Mouse (Mus musculus): ENCODE results near the gene Atg13. TPM values are rescaled to one million over a fixed set of nuclear protein-coding genes. Genes with fewer than 3 reads are reported as not detected.

Atg13 gene
- polyA plus RNA-seq, 1 experiment from 2014 or later: 38.6 TPM

GRCm38 (mm10) chr2:91723382-91723781, 13.0 kb upstream of the Atg13 start:
- H3K27ac ChIP-seq: no peak overlapping the region
- WGBS: 84% methylated on average over 4 of the region's 4 CpGs
- ATAC-seq: no peak
- H3K9ac ChIP-seq (replicated peaks): no peak overlapping the region
- no peak overlapping the region for H3K4me3 ChIP-seq (replicated peaks)
- peaks cover 21% of the 10 kb centered on the region for H3K36me3 ChIP-seq
- H3K27me3 ChIP-seq: no peaks in the 10 kb centered on the region
- H3K4me1 ChIP-seq (replicated peaks): no peaks in the 10 kb centered on the region
- no peaks in the 10 kb centered on the region for H3K9me3 ChIP-seq
- H3K4me2 ChIP-seq (replicated peaks): no peak overlapping the region

GRCm38 (mm10) chr2:91718276-91718675, 7.9 kb upstream of the Atg13 start:
- WGBS: 90% methylated on average over 6 of the region's 6 CpGs

GRCm38 (mm10) chr2:91714921-91715320, 4.5 kb upstream of the Atg13 start:
- Histone ChIP-seq H3K27ac (no peak overlapping the region), H3K4me3 (replicated peaks) (no peak overlapping the region), H3K9me3 (no peaks in the 10 kb centered on the region), H3K27me3 (no peaks in the 10 kb centered on the region), H3K4me1 (replicated peaks) (peaks cover 19% of the 10 kb centered on the region), H3K36me3 (peaks cover 15% of the 10 kb centered on the region), H3K4me2 (replicated peaks) (no peak overlapping the region), H3K9ac (replicated peaks) (no peak overlapping the region)
- ATAC-seq: no peak
- 67% methylated on average over 1 of the region's 1 CpGs for WGBS

More at GRCm38 (mm10) chr2:91718276-91718675, 7.9 kb upstream of the Atg13 start:
- H3K36me3 ChIP-seq: peaks cover 28% of the 10 kb centered on the region
- no peak overlapping the region for H3K9ac ChIP-seq (replicated peaks)
- no peak overlapping the region for H3K27ac ChIP-seq
- no peaks in the 10 kb centered on the region for H3K27me3 ChIP-seq
- H3K4me3 ChIP-seq (replicated peaks): no peak overlapping the region
- H3K9me3 ChIP-seq: no peaks in the 10 kb centered on the region
- H3K4me2 ChIP-seq (replicated peaks): no peak overlapping the region
- no peak for ATAC-seq
- peaks cover 3% of the 10 kb centered on the region; the same call in 1 of the 2 replicates for H3K4me1 ChIP-seq (replicated peaks)

GRCm38 (mm10) chr2:91711256-91711925, 1.0 kb upstream of the Atg13 start:
- no peaks in the 10 kb centered on the region for H3K27me3 ChIP-seq
- 0 out of 2 replicates have a peak, but pooled peaks cover 5% of the 10 kb centered on the region for H3K36me3 ChIP-seq
- H3K9me3 ChIP-seq: no peaks in the 10 kb centered on the region
- H3K9ac ChIP-seq (replicated peaks): peak overlapping the region; percentile 82
- peaks cover 30% of the 10 kb centered on the region for H3K4me1 ChIP-seq (replicated peaks)
- H3K27ac ChIP-seq: peak overlapping the region; percentile 73
- peak overlapping the region; percentile 75 for H3K4me2 ChIP-seq (replicated peaks)
- WGBS: 6% methylated on average over 8 of the region's 8 CpGs
- H3K4me3 ChIP-seq (replicated peaks): peak overlapping the region; percentile 98
- no peak for ATAC-seq

- H3K4me2 ChIP-seq (replicated peaks): no peak overlapping the region
- H3K27me3 ChIP-seq: no peaks in the 10 kb centered on the region
- no peak overlapping the region for H3K4me3 ChIP-seq (replicated peaks)
- H3K27ac ChIP-seq: no peak overlapping the region
- WGBS: 95% methylated on average over 6 of the region's 6 CpGs
- no peaks in the 10 kb centered on the region for H3K36me3 ChIP-seq
- no peak overlapping the region for H3K9ac ChIP-seq (replicated peaks)
- no peak for ATAC-seq
- H3K9me3 ChIP-seq: no peaks in the 10 kb centered on the region
- H3K4me1 ChIP-seq (replicated peaks): peaks cover 27% of the 10 kb centered on the region
Observed at GRCm38 (mm10) chr2:91708361-91708760, 2.0 kb downstream of the Atg13 start.

GRCm38 (mm10) chr2:91706456-91706855, 3.9 kb downstream of the Atg13 start:
- H3K4me1 ChIP-seq (replicated peaks): peaks cover 13% of the 10 kb centered on the region
- H3K9me3 ChIP-seq: no peaks in the 10 kb centered on the region
- ATAC-seq: no peak
- no peaks in the 10 kb centered on the region for H3K27me3 ChIP-seq
- no peak overlapping the region for H3K4me2 ChIP-seq (replicated peaks)
- H3K36me3 ChIP-seq: no peaks in the 10 kb centered on the region
- H3K27ac ChIP-seq: no peak overlapping the region
- H3K9ac ChIP-seq (replicated peaks): no peak overlapping the region
- no peak overlapping the region for H3K4me3 ChIP-seq (replicated peaks)

- Histone ChIP-seq H3K9ac (replicated peaks) (no peak overlapping the region), H3K36me3 (no peaks in the 10 kb centered on the region), H3K4me3 (replicated peaks) (no peak overlapping the region), H3K4me2 (replicated peaks) (no peak overlapping the region), H3K4me1 (replicated peaks) (peaks cover 11% of the 10 kb centered on the region), H3K27ac (no peak overlapping the region), H3K27me3 (no peaks in the 10 kb centered on the region), H3K9me3 (no peaks in the 10 kb centered on the region)
- 87% methylated on average over 6 of the region's 6 CpGs for WGBS
- ATAC-seq: no peak
Observed at GRCm38 (mm10) chr2:91705736-91706135, 4.6 kb downstream of the Atg13 start.

GRCm38 (mm10) chr2:91701366-91701765, 9.0 kb downstream of the Atg13 start:
- H3K36me3 ChIP-seq: no peaks in the 10 kb centered on the region
- no peak for ATAC-seq

GRCm38 (mm10) chr2:91699225-91699624, 11.2 kb downstream of the Atg13 start:
- no peaks in the 10 kb centered on the region for H3K9me3 ChIP-seq
- H3K4me3 ChIP-seq (replicated peaks): no peak overlapping the region
- no peaks in the 10 kb centered on the region for H3K4me1 ChIP-seq (replicated peaks)
- 80% methylated on average over 1 of the region's 1 CpGs for WGBS
- H3K27me3 ChIP-seq: no peaks in the 10 kb centered on the region
- H3K4me2 ChIP-seq (replicated peaks): no peak overlapping the region
- H3K9ac ChIP-seq (replicated peaks): no peak overlapping the region
- H3K27ac ChIP-seq: no peak overlapping the region
- ATAC-seq: no peak
- H3K36me3 ChIP-seq: peaks cover 11% of the 10 kb centered on the region

More at GRCm38 (mm10) chr2:91701366-91701765, 9.0 kb downstream of the Atg13 start:
- no peak overlapping the region for H3K4me3 ChIP-seq (replicated peaks)
- H3K4me1 ChIP-seq (replicated peaks): no peaks in the 10 kb centered on the region
- no peak overlapping the region for H3K9ac ChIP-seq (replicated peaks)
- no peaks in the 10 kb centered on the region for H3K9me3 ChIP-seq
- H3K27me3 ChIP-seq: no peaks in the 10 kb centered on the region
- WGBS: 98% methylated on average over 2 of the region's 2 CpGs
- no peak overlapping the region for H3K4me2 ChIP-seq (replicated peaks)
- H3K27ac ChIP-seq: no peak overlapping the region

GRCm38 (mm10) chr2:91696225-91696590, 14.2 kb downstream of the Atg13 start:
- no peak for ATAC-seq
- no peaks in the 10 kb centered on the region for H3K27me3 ChIP-seq
- no peak overlapping the region for H3K9ac ChIP-seq (replicated peaks)
- peaks cover 25% of the 10 kb centered on the region for H3K36me3 ChIP-seq
- no peak overlapping the region for H3K4me3 ChIP-seq (replicated peaks)
- no peak overlapping the region for H3K27ac ChIP-seq
- no peak overlapping the region for H3K4me2 ChIP-seq (replicated peaks)
- no peaks in the 10 kb centered on the region for H3K9me3 ChIP-seq
- 91% methylated on average over 1 of the region's 1 CpGs for WGBS
- no peaks in the 10 kb centered on the region for H3K4me1 ChIP-seq (replicated peaks)

- H3K9me3 ChIP-seq: no peaks in the 10 kb centered on the region
- no peak overlapping the region for H3K4me3 ChIP-seq (replicated peaks)
- H3K36me3 ChIP-seq: peaks cover 27% of the 10 kb centered on the region
- H3K4me1 ChIP-seq (replicated peaks): no peaks in the 10 kb centered on the region
- no peak overlapping the region for H3K27ac ChIP-seq
- no peak overlapping the region for H3K4me2 ChIP-seq (replicated peaks)
- no peak for ATAC-seq
- H3K27me3 ChIP-seq: no peaks in the 10 kb centered on the region
- 94% methylated on average over 10 of the region's 10 CpGs for WGBS
- no peak overlapping the region for H3K9ac ChIP-seq (replicated peaks)
Observed at GRCm38 (mm10) chr2:91695436-91696224, 14.7 kb downstream of the Atg13 start.

- H3K4me3 ChIP-seq (replicated peaks): no peak overlapping the region
- ATAC-seq: no peak
- 85% methylated on average over 7 of the region's 7 CpGs for WGBS
- H3K27ac ChIP-seq: no peak overlapping the region
- no peak overlapping the region for H3K9ac ChIP-seq (replicated peaks)
- no peaks in the 10 kb centered on the region for H3K27me3 ChIP-seq
- H3K4me1 ChIP-seq (replicated peaks): no peaks in the 10 kb centered on the region
- H3K4me2 ChIP-seq (replicated peaks): no peak overlapping the region
- no peaks in the 10 kb centered on the region for H3K9me3 ChIP-seq
- H3K36me3 ChIP-seq: peaks cover 72% of the 10 kb centered on the region
Observed at GRCm38 (mm10) chr2:91689452-91689851, 20.9 kb downstream of the Atg13 start.
